10 mouse cellular contexts compared by ENCODE assay signal in the genomic region with DNA sequence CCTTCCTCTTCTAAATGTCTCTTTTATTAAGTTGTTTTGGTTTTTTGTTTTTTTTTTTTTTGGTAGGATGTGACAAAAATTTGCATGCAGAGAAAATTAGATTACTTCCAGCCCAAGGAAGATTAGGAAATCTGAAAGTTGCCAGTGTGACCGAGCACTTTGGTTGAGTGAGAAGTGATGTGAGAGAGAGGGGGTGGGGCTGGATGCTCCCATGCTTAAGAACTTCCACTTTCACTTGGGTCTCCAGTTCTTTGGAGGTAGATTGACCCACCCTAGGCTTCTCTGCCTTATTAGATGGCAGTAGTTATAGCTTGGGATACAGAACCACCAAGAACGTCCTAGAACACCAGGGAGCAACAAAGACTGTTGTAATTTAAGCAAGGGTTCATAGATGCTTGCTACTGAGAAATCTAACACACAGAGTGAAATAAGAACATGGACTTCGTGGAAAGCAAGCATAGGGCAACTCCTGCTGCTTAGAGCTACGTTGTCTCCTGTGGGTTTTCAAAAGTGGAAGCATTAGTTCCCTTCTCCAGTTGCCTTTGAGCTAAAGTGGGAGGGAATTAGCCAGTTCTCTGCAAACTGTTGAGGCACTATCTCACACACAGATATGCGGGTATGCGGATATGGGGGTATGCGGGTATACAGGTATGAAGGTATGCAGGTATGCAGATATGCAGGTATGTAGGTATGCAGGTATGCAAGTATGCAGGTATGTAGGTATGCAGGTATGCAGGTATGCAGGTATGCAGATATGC.
"Had no signal": no experiment of that assay in that cellular context is flagged by ENCODE, and none has a peak within 500 bp of the region (broad histone marks: within the 10 kb centered on the region; RNA-seq: fewer than 3 reads in every experiment).

No protein-coding gene starts in this region.

- H3K4me1 ChIP-seq: liver, embryonic 12.5 days; midbrain, embryonic 15.5 days; neural tube, embryonic 12.5 days; stomach, embryonic 15.5 days had no signal

- H3K27me3 ChIP-seq: limb, embryonic 15.5 days; liver, embryonic 12.5 days; midbrain, embryonic 15.5 days; neural tube, embryonic 12.5 days; stomach, embryonic 15.5 days had no signal

- DNase-seq: kidney, postnatal 25 days; thymus, adult 2 months; thymus, postnatal 25 days had no signal

- ATAC-seq: liver, embryonic 12.5 days; midbrain, embryonic 15.5 days had no signal

- H3K4me3 ChIP-seq: left cerebral cortex, adult 2 months; limb, embryonic 15.5 days; liver, embryonic 12.5 days; midbrain, embryonic 15.5 days; neural tube, embryonic 12.5 days; stomach, embryonic 15.5 days had no signal

- H3K9ac ChIP-seq: limb, embryonic 15.5 days; liver, embryonic 12.5 days; midbrain, embryonic 15.5 days; neural tube, embryonic 12.5 days; stomach, embryonic 15.5 days had no signal

- H3K4me2 ChIP-seq: limb, embryonic 15.5 days; liver, embryonic 12.5 days; midbrain, embryonic 11.5 days; midbrain, embryonic 15.5 days; neural tube, embryonic 12.5 days; stomach, embryonic 15.5 days had no signal

- H3K9me3 ChIP-seq: limb, embryonic 15.5 days; liver, embryonic 12.5 days; midbrain, embryonic 15.5 days; neural tube, embryonic 12.5 days; stomach, embryonic 15.5 days had no signal

- H3K27ac ChIP-seq: left cerebral cortex, adult 2 months; limb, embryonic 15.5 days; liver, embryonic 12.5 days; midbrain, embryonic 15.5 days; neural tube, embryonic 12.5 days; stomach, embryonic 15.5 days had no signal

- H3K36me3 ChIP-seq: limb, embryonic 15.5 days; liver, embryonic 12.5 days; midbrain, embryonic 15.5 days; neural tube, embryonic 12.5 days; stomach, embryonic 15.5 days had no signal
